Mouse (Mus musculus) adrenal gland, adult 2 months (tissue): ENCODE results near the gene Mas1. TPM values are rescaled to one million over a fixed set of nuclear protein-coding genes. Genes with fewer than 3 reads are reported as not detected.
A peak's percentile ranks its signal among the peaks of the same experiment; 100 is the strongest.

Source experiments
- DNase-seq: peaks from one replicate; pipeline ENCODE4 v3.0.0; 2021
- polyA plus RNA-seq: library from polyadenylated mRNA; depleted of rRNA; stranded (reverse); fragments of >200 nt; gene quantifications from 2 replicates; pipeline ENCODE4 v1.2.3, GENCODE M21; 2012
- total RNA-seq, 2 experiments: library from RNA; stranded (reverse); gene quantifications; 2 replicates each; pipeline ENCODE4 v1.2.3; 2021

Gene Mas1
- total and polyA plus RNA-seq, 3 experiments: not detected

GRCm38 (mm10) chr17:12872275-12873028 is 4.5 kb upstream of the Mas1 start:
- no peak for DNase-seq

DNA sequence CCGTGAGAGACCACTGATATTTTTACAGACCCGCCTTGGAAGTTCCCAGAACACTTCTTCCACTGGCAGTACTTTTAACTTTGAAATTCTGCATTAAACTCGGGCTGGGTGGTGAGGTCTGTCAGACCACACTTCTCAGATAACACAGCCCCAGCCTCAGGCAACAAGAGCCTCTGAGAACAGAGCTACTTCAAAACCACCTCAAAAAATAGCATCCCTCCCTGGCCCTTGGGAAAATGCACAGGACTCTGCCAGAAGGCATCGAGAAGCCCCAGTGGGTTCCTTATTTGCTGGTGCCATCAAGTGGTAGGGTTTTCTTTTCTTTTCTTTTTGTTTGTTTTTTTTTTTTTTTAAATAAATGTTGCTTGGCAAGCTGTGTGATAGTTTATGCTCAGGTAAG is 697 bp upstream of the Mas1 start:
- no peak for DNase-seq

- DNase-seq: no peak
Measured at GRCm38 (mm10) chr17:12866853-12867252, 1.1 kb downstream of the Mas1 start.

DNA sequence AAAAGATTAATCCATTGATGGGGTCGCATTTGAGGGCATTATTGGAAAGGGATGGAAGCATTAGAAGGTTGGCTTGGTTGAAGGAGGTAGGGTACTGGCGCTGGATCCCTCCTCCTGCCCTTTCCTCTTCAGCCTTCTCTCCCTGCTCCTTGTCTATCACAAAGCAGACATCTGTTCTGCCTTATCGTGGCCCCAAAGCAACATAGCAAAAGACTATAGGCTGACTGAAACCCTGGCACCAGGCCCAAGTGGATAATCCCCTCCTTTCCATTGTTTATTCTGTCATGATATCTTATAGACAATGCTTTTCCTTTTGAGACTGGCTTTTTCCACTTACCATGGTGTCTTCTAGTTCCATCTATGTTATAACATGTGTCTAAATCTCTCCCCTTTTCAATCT is 2.5 kb downstream of the Mas1 start:
- no peak for DNase-seq

GRCm38 (mm10) chr17:12864111-12864510 is 3.8 kb downstream of the Mas1 start:
- no peak for DNase-seq

DNA sequence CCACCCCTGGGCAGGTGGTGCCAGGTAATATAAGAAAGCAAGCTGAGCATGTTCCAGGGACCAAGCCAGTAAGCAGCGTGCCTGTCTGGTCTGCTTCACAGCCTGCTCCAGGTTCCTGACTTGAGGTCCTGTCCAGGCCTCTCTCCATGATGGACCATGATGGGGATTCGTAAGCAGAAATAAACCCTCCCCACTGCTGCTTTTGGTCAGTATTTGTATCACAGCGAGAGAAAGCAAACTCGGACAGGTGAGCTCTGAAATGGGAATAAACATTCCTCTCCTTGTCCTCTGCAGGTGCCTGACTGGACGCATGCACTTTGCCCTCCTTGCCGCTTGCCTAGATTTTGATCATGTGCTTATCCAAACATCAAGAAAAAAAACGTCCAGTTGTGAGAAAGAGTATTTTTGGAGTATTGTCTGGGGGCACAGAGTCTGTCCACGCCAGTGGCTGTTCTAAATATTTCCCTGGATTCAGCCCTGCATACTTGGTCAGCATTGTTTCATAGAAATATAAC is 8.9 kb downstream of the Mas1 start:
- DNase-seq: no peak

GRCm38 (mm10) chr17:12858072-12858471 is 9.9 kb downstream of the Mas1 start:
- DNase-seq: no peak

GRCm38 (mm10) chr17:12857395-12857794 is 10.5 kb downstream of the Mas1 start:
- no peak for DNase-seq

- DNase-seq: no peak
Measured at GRCm38 (mm10) chr17:12854386-12854785, 13.6 kb downstream of the Mas1 start.

DNA sequence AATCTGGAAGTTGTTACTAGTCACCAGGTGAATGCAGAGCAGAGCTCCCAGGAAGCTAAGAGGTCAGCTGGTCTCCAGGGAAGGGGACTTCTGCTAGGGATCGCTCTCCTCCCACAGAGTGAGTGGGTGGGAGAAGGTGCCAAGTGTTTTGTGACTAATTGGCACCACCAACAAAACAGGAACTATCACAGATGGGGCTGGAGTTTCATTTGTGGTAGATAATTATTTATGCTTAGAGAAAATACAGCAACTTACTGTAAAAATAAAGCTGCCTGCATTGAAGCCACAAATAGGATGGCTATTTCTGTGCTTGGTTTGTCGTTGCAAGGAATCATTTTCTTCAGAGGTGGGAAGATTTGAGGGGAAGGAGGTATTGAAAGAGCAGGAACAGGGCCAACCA is 14.1 kb downstream of the Mas1 start:
- DNase-seq: no peak

DNA sequence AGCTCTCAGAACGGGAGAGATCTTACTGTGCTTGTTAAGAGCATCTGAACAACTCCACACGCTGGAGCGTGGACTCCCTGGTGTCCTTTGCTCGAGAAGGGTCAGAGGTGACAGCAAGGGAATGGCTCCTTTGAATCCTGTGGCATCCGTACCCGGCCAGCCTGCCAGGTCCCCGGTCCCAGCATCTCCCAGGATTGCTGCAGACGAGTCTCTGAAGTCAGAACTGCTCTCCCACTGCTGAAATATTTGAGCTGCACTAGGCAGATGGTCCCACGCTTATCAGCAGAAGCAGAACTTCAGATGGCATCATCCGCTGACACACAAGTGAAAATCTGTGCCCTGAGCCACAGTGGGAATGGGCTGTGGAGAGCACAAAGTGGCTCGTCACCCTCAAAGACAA is 16.3 kb downstream of the Mas1 start:
- no peak for DNase-seq

- DNase-seq: peak; percentile 26
Measured at GRCm38 (mm10) chr17:12849778-12850382, 18.1 kb downstream of the Mas1 start.

DNA sequence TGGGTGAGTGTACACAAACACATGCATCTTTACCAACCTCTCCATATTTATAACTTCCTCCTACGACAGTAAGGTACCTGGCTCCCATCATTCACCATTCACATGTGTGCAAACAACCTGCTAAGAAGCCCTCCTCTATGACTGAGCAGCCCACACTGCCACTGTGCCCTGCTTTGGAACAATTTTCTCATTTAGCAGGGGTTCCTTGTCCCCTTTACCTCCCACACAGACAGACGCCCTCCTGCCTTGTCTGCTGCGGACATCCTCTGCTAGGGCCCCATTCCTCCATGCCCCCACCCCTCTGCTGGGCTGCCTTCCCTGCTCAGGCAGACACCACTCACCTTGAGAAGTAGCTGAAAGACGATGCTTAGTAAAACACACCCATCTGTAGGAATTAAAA is 20.2 kb downstream of the Mas1 start:
- no peak for DNase-seq

GRCm38 (mm10) chr17:12846474-12846873 is 21.5 kb downstream of the Mas1 start:
- DNase-seq: no peak

GRCm38 (mm10) chr17:12845862-12846261 is 22.1 kb downstream of the Mas1 start:
- DNase-seq: no peak

GRCm38 (mm10) chr17:12844540-12844939 is 23.4 kb downstream of the Mas1 start:
- DNase-seq: no peak

DNA sequence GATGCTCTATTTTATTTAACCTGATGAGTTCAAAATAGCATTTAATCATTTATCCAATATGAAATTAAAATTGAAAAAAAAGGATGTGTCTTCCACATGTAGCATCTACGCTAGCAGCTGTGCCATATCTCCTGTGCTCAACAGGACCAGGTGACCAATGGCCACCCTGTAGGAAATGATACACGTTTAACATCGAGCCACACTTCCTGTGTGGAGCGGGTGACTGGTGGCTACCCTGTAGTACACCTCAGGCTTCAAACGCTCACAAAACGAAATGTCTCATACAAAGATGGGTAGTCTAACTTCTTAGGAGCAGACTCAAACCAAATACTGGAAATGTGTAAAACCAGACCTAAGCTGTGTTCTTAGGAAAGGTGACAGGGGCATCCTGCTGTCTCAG is 24.1 kb downstream of the Mas1 start:
- DNase-seq: no peak

- no peak for DNase-seq
Measured at GRCm38 (mm10) chr17:12839475-12840267, 28.3 kb downstream of the Mas1 start.

DNA sequence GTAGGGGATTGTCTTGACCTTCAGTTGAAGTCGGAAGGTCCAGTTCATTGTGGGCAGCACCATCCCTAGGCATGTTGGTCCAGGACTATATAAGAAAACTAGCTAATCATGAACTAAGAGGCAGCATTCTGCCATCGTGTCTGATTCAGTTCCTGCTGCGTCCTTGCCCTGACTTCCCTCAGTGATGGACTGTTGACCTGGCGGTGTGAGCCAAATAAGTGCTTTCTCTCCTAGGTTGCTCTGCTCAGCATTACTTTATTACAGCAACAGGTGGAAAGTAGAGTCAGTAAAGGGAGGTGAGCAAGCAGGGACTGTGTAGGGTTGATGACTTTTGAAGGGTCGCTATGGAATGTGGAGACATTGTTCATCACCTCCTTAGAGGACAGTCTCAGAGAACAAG is 32.2 kb downstream of the Mas1 start:
- no peak for DNase-seq

GRCm38 (mm10) chr17:12834826-12835225 is 33.1 kb downstream of the Mas1 start:
- DNase-seq: no peak

GRCm38 (mm10) chr17:12834317-12834716 is 33.6 kb downstream of the Mas1 start:
- DNase-seq: no peak

- DNase-seq: no peak
Measured at GRCm38 (mm10) chr17:12832657-12833056, 35.3 kb downstream of the Mas1 start.

DNA sequence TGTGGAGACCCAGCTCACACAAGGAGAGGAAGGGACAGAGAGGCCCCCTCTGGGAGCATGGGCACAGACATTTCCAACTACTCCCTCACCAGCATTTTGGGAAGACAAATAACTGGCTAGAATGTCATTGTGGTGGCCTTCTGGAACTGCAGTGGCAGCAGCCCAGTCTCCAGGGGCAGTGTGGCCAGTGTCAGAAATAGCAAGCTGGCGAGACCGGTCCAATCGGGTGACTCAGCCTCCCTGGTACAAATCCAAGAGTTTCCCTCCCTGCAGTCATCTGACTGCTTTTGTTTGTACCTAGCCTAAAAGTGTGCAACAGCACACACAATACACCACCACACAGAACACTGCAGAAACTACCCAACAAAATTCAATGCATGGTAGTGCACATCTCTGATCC is 35.7 kb downstream of the Mas1 start:
- peak; percentile 92 for DNase-seq
